Mouse (Mus musculus): ENCODE measurements around the gene Ghrl. TPM values are rescaled to one million over a fixed set of nuclear protein-coding genes. Genes with fewer than 3 reads are reported as not detected.
"Not testable (repeated sequence)": the region's sequence is repeated elsewhere in the genome, so short reads cannot be mapped to it uniquely, and the experiment has no call there.

Gene Ghrl
- polyA plus RNA-seq, 1 experiment from 2014 or later = 139 TPM

GRCm38 (mm10) chr6:113672989-113673388, 46.7 kb downstream of the Ghrl start:
- Histone ChIP-seq H3K9ac (ENCODE audit: low read depth, low read length) (no peak overlapping the region), H3K4me2 (replicated peaks; ENCODE audit: low read depth) (no peak overlapping the region), H3K36me3 (ENCODE audit: control insufficient read depth, insufficient read depth) (peaks cover 15% of the 10 kb centered on the region; the same call in 1 of the 2 replicates), H3K27ac (ENCODE audit: low read depth, low read length) (peak overlapping the region; percentile 22), H3K27me3 (replicated peaks; ENCODE audit: control insufficient read depth, insufficient read depth, low read length) (no peaks in the 10 kb centered on the region), H3K4me1 (replicated peaks; ENCODE audit: control insufficient read depth, insufficient read depth, low read length) (peaks cover 5% of the 10 kb centered on the region; the same call in 1 of the 2 replicates), H3K9me3 (ENCODE audit: control insufficient read depth) (no peaks in the 10 kb centered on the region), H3K4me3 (ENCODE audit: low read depth, low read length) (no peak overlapping the region)
- TF ChIP-seq CTCF (IDR thresholded peaks at IDR 0.05; ENCODE audit: low read depth) = no peak
- 75% methylated on average over 6 of the region's 6 CpGs for WGBS
- ATAC-seq = no peak

GRCm38 (mm10) chr6:113672029-113672428, 47.7 kb downstream of the Ghrl start:
- not testable (repeated sequence) for H3K9ac ChIP-seq (ENCODE audit: low read depth, low read length); H3K27ac ChIP-seq (ENCODE audit: low read depth, low read length); H3K4me2 ChIP-seq (replicated peaks; ENCODE audit: low read depth); H3K9me3 ChIP-seq (ENCODE audit: control insufficient read depth); ATAC-seq; H3K4me3 ChIP-seq (ENCODE audit: low read depth, low read length); H3K4me1 ChIP-seq (replicated peaks; ENCODE audit: control insufficient read depth, insufficient read depth, low read length); H3K27me3 ChIP-seq (replicated peaks; ENCODE audit: control insufficient read depth, insufficient read depth, low read length)
- H3K36me3 ChIP-seq (ENCODE audit: control insufficient read depth, insufficient read depth) = peaks cover 15% of the 10 kb centered on the region; the same call in 1 of the 2 replicates
- 92% methylated on average over 1 of the region's 1 CpGs for WGBS
- peak; percentile 35 for TF ChIP-seq CTCF (IDR thresholded peaks at IDR 0.05; ENCODE audit: low read depth)

- WGBS = 44% methylated on average over 7 of the region's 7 CpGs
- Histone ChIP-seq H3K27ac (ENCODE audit: low read depth, low read length) (peak overlapping the region; percentile 84), H3K9ac (ENCODE audit: low read depth, low read length) (no peak overlapping the region), H3K4me1 (replicated peaks; ENCODE audit: control insufficient read depth, insufficient read depth, low read length) (peaks cover 5% of the 10 kb centered on the region; the same call in 1 of the 2 replicates), H3K9me3 (ENCODE audit: control insufficient read depth) (no peaks in the 10 kb centered on the region), H3K4me3 (ENCODE audit: low read depth, low read length) (no peak overlapping the region), H3K4me2 (replicated peaks; ENCODE audit: low read depth) (no peak overlapping the region), H3K36me3 (ENCODE audit: control insufficient read depth, insufficient read depth) (peaks cover 15% of the 10 kb centered on the region), H3K27me3 (replicated peaks; ENCODE audit: control insufficient read depth, insufficient read depth, low read length) (no peaks in the 10 kb centered on the region)
- ATAC-seq = peak; percentile 13
- no peak for TF ChIP-seq CTCF (IDR thresholded peaks at IDR 0.05; ENCODE audit: low read depth)
These were observed 49.9 kb downstream of the Ghrl start for GRCm38 (mm10) chr6:113669821-113670220.

DNA sequence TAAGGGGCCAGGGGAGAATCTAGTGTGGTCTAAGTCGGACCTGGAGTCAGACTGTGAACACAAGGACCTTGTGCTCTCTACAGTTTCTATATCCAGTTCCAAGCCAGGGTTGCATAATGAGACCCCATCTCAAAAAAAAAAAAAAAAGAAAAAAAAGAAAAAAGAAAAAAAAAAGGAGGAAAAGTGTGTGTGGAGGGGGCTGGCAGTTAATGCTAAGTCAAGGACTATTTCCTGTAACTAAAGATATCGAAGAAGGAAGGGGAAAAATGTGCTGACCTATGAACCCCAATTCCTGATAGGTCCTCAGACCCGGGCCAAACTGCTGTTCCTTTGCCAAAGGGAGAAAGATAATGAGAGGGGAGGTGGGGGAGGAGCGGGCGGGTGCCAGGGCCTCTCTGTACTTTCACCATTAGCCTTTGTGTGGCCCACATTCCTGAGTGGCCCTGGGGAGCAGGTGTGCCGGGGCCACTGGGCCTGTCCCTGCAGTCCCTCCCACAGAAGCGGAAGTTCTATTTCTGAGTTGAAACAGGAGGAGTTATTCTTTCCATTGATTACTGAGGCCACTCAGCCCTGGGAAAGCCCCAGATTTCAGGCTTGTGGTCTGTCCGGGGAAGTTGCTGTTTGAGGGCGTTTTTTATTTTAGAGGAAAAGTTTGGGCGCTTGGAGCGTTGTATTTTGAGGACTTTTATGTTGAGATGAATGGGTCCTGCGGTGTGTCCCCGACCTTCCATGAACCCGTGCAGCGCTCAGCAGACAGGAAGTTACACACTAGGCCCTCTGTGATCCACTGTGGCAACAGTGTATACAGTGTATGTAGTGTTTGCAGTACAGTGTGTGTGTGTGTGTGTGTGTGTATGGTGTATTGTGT, 51.2 kb downstream of the Ghrl start:
- H3K9me3 ChIP-seq (ENCODE audit: control insufficient read depth) = no peaks in the 10 kb centered on the region
- H3K9ac ChIP-seq (ENCODE audit: low read depth, low read length) = no peak overlapping the region
- peak overlapping the region; percentile 33 for H3K4me2 ChIP-seq (replicated peaks; ENCODE audit: low read depth)
- peak; percentile 96 for ATAC-seq
- TF ChIP-seq CTCF (IDR thresholded peaks at IDR 0.05; ENCODE audit: low read depth) = no peak
- WGBS = 17% methylated on average over 15 of the region's 15 CpGs
- H3K4me3 ChIP-seq (ENCODE audit: low read depth, low read length) = no peak overlapping the region
- H3K27me3 ChIP-seq (replicated peaks; ENCODE audit: control insufficient read depth, insufficient read depth, low read length) = no peaks in the 10 kb centered on the region
- H3K36me3 ChIP-seq (ENCODE audit: control insufficient read depth, insufficient read depth) = peaks cover 16% of the 10 kb centered on the region
- H3K27ac ChIP-seq (ENCODE audit: low read depth, low read length) = peak overlapping the region; percentile 84
- H3K4me1 ChIP-seq (replicated peaks; ENCODE audit: control insufficient read depth, insufficient read depth, low read length) = peaks cover 5% of the 10 kb centered on the region; the same call in 1 of the 2 replicates

- 48% methylated on average over 8 of the region's 8 CpGs for WGBS
- Histone ChIP-seq H3K36me3 (ENCODE audit: control insufficient read depth, insufficient read depth) (peaks cover 9% of the 10 kb centered on the region), H3K4me1 (replicated peaks; ENCODE audit: control insufficient read depth, insufficient read depth, low read length) (peaks cover 5% of the 10 kb centered on the region; the same call in 1 of the 2 replicates), H3K9ac (ENCODE audit: low read depth, low read length) (no peak overlapping the region), H3K4me2 (replicated peaks; ENCODE audit: low read depth) (no peak overlapping the region), H3K27ac (ENCODE audit: low read depth, low read length) (peak overlapping the region; percentile 15; the same call in 1 of the 2 replicates), H3K27me3 (replicated peaks; ENCODE audit: control insufficient read depth, insufficient read depth, low read length) (no peaks in the 10 kb centered on the region), H3K4me3 (ENCODE audit: low read depth, low read length) (no peak overlapping the region), H3K9me3 (ENCODE audit: control insufficient read depth) (no peaks in the 10 kb centered on the region)
- ATAC-seq = no peak
- no peak for TF ChIP-seq CTCF (IDR thresholded peaks at IDR 0.05; ENCODE audit: low read depth)
These were observed 52.0 kb downstream of the Ghrl start for GRCm38 (mm10) chr6:113667611-113668122.

Small RNAs within 50 kb of the gene (microRNA-seq; reads per million reads assigned to microRNA genes)
- not detected for gene Mir7042

Other genes with a start within 250 kb of the Ghrl start
- 16.5 and 17.4 TPM in 2 replicates for gene Il17rc, start 248.5 kb downstream of the Ghrl start, polyA plus RNA-seq (2015; fragmentation: Nextera tagmentation; extraction: Ambion mirVana)
- 8.5 and 9.7 TPM in 2 replicates for gene Creld1, start 236.6 kb downstream of the Ghrl start, polyA plus RNA-seq (2015; fragmentation: Nextera tagmentation; extraction: Ambion mirVana)
- gene Prrt3, start 217.9 kb downstream of the Ghrl start, polyA plus RNA-seq (2015; fragmentation: Nextera tagmentation; extraction: Ambion mirVana) = 0.47 and 0.52 TPM in 2 replicates
- gene Emc3, start 188.2 kb downstream of the Ghrl start, polyA plus RNA-seq (2015; fragmentation: Nextera tagmentation; extraction: Ambion mirVana) = 77.2 and 77.9 TPM in 2 replicates
- 1.4 and 1.7 TPM in 2 replicates for gene Fancd2, start 188.2 kb downstream of the Ghrl start, polyA plus RNA-seq (2015; fragmentation: Nextera tagmentation; extraction: Ambion mirVana)
- 0.33 TPM in 1 of 2 replicates, not detected in the other for gene Fancd2os, start 119.2 kb downstream of the Ghrl start, polyA plus RNA-seq (2015; fragmentation: Nextera tagmentation; extraction: Ambion mirVana)
- 185 and 187 TPM in 2 replicates for gene Brk1, start 115.1 kb downstream of the Ghrl start, polyA plus RNA-seq (2015; fragmentation: Nextera tagmentation; extraction: Ambion mirVana)
- 18.4 and 20.6 TPM in 2 replicates for gene Vhl, start 95.9 kb downstream of the Ghrl start, polyA plus RNA-seq (2015; fragmentation: Nextera tagmentation; extraction: Ambion mirVana)
- gene Irak2, start 81.4 kb downstream of the Ghrl start, polyA plus RNA-seq (2015; fragmentation: Nextera tagmentation; extraction: Ambion mirVana) = 21.2 and 26.1 TPM in 2 replicates
- gene Tatdn2, start 22.8 kb downstream of the Ghrl start, polyA plus RNA-seq (2015; fragmentation: Nextera tagmentation; extraction: Ambion mirVana) = 1.1 and 1.5 TPM in 2 replicates
- gene Sec13, start 20.9 kb upstream of the Ghrl start, polyA plus RNA-seq (2015; fragmentation: Nextera tagmentation; extraction: Ambion mirVana) = 362 and 381 TPM in 2 replicates